Mouse (Mus musculus) kidney, embryonic 14.5 days (tissue): ENCODE data around the gene Siah1a. TPM values are rescaled to one million over a fixed set of nuclear protein-coding genes. Genes with fewer than 3 reads are reported as not detected.

Source experiments
- ATAC-seq: fragments of 200-750 bp; cut with Nextera tagmentation; 2 replicates; pipeline ENCODE4 v1.8.0; 2017; ENCODE audit warnings: moderate number of reproducible peaks, mild to moderate bottlenecking, moderate TSS enrichment, moderate library complexity; ENCODE audit not compliant: low FRiP score, low TSS enrichment
- H3K27ac ChIP-seq: fragments of 300-500 bp; sonication (generic); 2 replicates; pipeline ENCODE4 v1.5.1; 2014; ENCODE audit warnings: low read depth, mild to moderate bottlenecking, low read length, moderate library complexity, mixed read lengths
- H3K27me3 ChIP-seq: fragments of 300-500 bp; sonication (generic); 2 replicates; pipeline ENCODE4 v1.6.1; 2014; ENCODE audit warnings: mild to moderate bottlenecking, low read length; ENCODE audit not compliant: control insufficient read depth, insufficient read depth
- H3K36me3 ChIP-seq: fragments of 300-500 bp; sonication (generic); 2 replicates; pipeline ENCODE4 v1.6.1; 2014; ENCODE audit warnings: low read length, mixed read lengths; ENCODE audit not compliant: control insufficient read depth, insufficient read depth
- H3K4me1 ChIP-seq: fragments of 300-500 bp; sonication (generic); 2 replicates; pipeline ENCODE4 v1.6.1; 2014; ENCODE audit warnings: low read length, mixed read lengths; ENCODE audit not compliant: control insufficient read depth, insufficient read depth
- H3K4me2 ChIP-seq: fragments of 300-500 bp; sonication (generic); replicated peaks from 2 replicates; pipeline ENCODE4 v1.6.1; 2014; ENCODE audit warnings: low read depth, mild to moderate bottlenecking, low read length
- H3K4me3 ChIP-seq: fragments of 300-500 bp; sonication (generic); 2 replicates; pipeline ENCODE4 v1.5.1; 2014; ENCODE audit warnings: mild to moderate bottlenecking, low read length
- H3K9ac ChIP-seq: fragments of 300-500 bp; sonication (generic); 2 replicates; pipeline ENCODE4 v1.6.1; 2014; ENCODE audit warnings: low read depth, mild to moderate bottlenecking, low read length, moderate library complexity
- H3K9me3 ChIP-seq: fragments of 300-500 bp; sonication (generic); 2 replicates; pipeline ENCODE4 v1.6.1; 2016; ENCODE audit warnings: low read length; ENCODE audit not compliant: control insufficient read depth
- WGBS: fragments of 180-500 bp; shearing (Covaris S2); extraction: QIAGEN DNeasy Blood & Tissue Kit; methylation state at CpG from one replicate; pipeline ENCODE4 v1.1.7; 2014; 5-methylcytosine and 5-hydroxymethylcytosine counted together
- polyA plus RNA-seq: library from polyadenylated mRNA; unstranded; fragments of >200 nt; fragmentation: Nextera tagmentation; extraction: Ambion mirVana; gene quantifications from 2 replicates; pipeline ENCODE4 v1.2.1, GENCODE M21; 2014

Gene Siah1a
- polyA plus RNA-seq, 1 experiment from 2014 or later = 54.0 TPM

- Histone ChIP-seq H3K4me3 (no peak overlapping the region), H3K4me2 (no peak overlapping the region), H3K27ac (no peak overlapping the region), H3K36me3 (no peaks in the 10 kb centered on the region), H3K4me1 (no peaks in the 10 kb centered on the region), H3K9ac (no peak overlapping the region), H3K9me3 (no peaks in the 10 kb centered on the region), H3K27me3 (no peaks in the 10 kb centered on the region)
- ATAC-seq = no peak
- WGBS = 72% methylated on average over 5 of the region's 5 CpGs
Measured at GRCm38 (mm10) chr8:86768499-86768898, 22.8 kb upstream of the Siah1a start.

DNA sequence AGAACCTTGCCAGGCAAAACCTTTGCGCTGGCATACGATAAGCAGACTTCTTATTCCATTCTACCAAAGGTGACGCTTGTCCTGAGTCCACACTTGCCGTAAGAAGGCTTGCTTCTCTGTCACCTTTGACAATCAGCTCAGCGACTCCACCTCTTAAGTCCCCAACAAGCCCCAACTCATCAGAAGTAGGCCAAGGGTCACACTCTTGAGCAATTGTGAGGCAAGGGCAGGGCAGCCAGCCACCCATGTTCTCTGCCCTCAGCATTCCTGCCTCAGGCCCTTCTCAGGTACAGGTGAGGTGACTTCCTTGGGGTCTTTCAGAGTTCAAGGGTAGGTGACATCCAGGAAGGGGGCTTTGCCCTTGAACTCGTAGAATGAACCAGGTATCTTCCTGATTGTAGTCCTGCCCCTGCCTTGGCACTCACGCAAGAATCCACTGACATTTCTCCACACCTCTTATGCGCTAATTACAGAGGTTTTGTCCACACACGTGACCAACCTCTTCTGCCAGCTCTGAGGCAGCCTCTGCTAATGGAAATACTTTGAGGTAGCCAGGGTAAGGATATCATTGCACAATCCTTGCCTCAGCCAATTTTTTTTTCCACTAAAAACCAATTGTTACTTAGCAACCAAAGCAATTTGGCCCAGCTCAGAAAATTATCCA is 20.9 kb upstream of the Siah1a start:
- Histone ChIP-seq H3K9me3 (no peaks in the 10 kb centered on the region), H3K4me3 (no peak overlapping the region), H3K4me1 (no peaks in the 10 kb centered on the region), H3K36me3 (no peaks in the 10 kb centered on the region), H3K4me2 (no peak overlapping the region), H3K27ac (no peak overlapping the region), H3K9ac (no peak overlapping the region), H3K27me3 (no peaks in the 10 kb centered on the region)
- 85% methylated on average over 9 of the region's 9 CpGs for WGBS
- ATAC-seq = no peak

DNA sequence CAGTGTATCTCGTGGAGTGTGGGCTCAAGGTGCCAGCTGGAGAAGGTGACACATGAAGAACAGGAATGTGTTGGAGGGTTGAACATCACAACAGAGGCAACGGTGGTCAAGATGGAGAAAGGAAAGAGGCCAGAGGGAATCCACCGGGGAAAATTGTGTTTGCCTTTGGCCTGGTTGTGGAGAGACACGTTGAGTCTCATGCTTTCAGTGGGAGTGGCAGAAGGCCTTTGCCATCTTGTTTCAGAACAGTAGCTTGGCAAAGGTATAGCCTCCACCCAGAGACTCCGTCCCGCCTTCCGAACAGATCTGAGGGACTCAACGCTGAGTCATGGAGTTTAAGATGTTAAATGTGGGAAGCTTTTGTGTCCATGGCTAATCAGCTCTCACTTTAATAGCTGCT is 19.9 kb upstream of the Siah1a start:
- WGBS = 92% methylated on average over 8 of the region's 8 CpGs
- Histone ChIP-seq H3K4me3 (no peak overlapping the region), H3K9ac (no peak overlapping the region), H3K27ac (no peak overlapping the region), H3K9me3 (no peaks in the 10 kb centered on the region), H3K27me3 (no peaks in the 10 kb centered on the region), H3K36me3 (no peaks in the 10 kb centered on the region), H3K4me2 (no peak overlapping the region), H3K4me1 (no peaks in the 10 kb centered on the region)
- no peak for ATAC-seq

DNA sequence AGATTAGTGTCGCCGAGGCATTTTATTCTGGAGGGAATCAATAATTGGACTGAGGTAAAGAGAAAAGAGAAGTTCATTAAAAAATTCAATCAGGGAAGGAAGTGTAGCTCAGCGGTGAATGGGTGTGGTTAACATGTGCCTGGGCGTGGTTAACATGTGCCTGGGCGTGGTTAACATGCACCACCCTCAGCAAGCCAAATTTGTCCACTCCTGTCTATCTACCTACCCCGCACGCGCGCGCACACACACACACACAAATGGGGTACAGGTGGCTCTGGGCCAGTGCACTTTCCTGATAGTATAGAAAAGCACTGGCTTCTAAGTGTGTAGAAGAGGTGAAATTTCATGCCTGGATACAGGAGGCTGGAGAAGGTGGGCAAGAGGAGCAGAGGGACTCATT is 19.4 kb upstream of the Siah1a start:
- H3K36me3 ChIP-seq = no peaks in the 10 kb centered on the region
- ATAC-seq = no peak
- H3K4me2 ChIP-seq = no peak overlapping the region
- H3K4me1 ChIP-seq = no peaks in the 10 kb centered on the region
- no peak overlapping the region for H3K27ac ChIP-seq
- H3K4me3 ChIP-seq = no peak overlapping the region
- no peaks in the 10 kb centered on the region for H3K9me3 ChIP-seq
- WGBS = 89% methylated on average over 10 of the region's 10 CpGs
- H3K27me3 ChIP-seq = no peaks in the 10 kb centered on the region
- no peak overlapping the region for H3K9ac ChIP-seq

DNA sequence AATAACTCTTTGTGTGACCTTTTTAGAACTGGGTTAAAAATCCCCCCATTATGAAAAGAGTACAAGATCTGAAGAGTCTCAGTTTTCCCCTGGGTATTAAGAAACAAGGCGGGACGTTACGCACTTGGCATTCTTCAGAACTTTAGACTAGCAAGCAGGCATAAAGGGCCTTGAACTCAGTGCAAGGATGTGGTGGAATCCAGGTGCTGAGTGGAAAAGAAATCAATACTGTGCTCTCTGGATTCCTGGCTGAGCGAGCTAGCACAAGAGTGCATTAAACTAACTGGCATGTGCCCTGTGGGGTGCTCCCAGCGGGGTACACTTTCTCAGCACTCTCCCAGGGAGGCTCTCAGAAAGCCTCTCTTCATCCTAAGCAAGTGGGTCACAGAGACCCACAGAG is 17.1 kb upstream of the Siah1a start:
- WGBS = 72% methylated on average over 5 of the region's 5 CpGs
- no peaks in the 10 kb centered on the region for H3K4me1 ChIP-seq
- no peak overlapping the region for H3K9ac ChIP-seq
- no peak overlapping the region for H3K4me2 ChIP-seq
- H3K4me3 ChIP-seq = no peak overlapping the region
- H3K27ac ChIP-seq = no peak overlapping the region
- no peaks in the 10 kb centered on the region for H3K36me3 ChIP-seq
- H3K9me3 ChIP-seq = no peaks in the 10 kb centered on the region
- no peaks in the 10 kb centered on the region for H3K27me3 ChIP-seq
- no peak for ATAC-seq

DNA sequence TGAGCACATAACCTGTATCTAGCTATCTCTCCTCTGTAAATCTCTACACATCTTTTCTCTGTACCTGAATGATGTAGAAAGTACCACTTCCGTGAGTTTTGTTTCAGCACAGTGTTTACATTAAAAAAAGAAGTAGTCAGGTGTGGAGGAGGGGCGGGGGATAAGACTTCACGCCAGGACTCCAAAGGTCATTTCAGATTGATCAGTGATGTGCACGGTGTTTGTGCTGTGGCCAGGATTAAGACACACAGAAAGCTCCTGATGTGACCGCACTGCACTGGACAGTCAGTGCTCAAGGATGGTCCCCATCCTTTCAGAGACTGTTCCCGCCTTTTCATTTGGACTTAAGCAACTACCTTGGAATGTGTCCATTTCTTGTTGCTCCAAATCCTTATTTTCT is 15.0 kb upstream of the Siah1a start:
- Histone ChIP-seq H3K9ac (no peak overlapping the region), H3K27ac (no peak overlapping the region)
- WGBS = 77% methylated on average over 6 of the region's 6 CpGs

GRCm38 (mm10) chr8:86759090-86759491 is 13.4 kb upstream of the Siah1a start:
- no peak overlapping the region for H3K4me2 ChIP-seq
- no peak for ATAC-seq
- no peak overlapping the region for H3K27ac ChIP-seq
- H3K27me3 ChIP-seq = no peaks in the 10 kb centered on the region
- 62% methylated on average over 4 of the region's 4 CpGs for WGBS
- H3K9ac ChIP-seq = no peak overlapping the region
- no peak overlapping the region for H3K4me3 ChIP-seq
- H3K9me3 ChIP-seq = no peaks in the 10 kb centered on the region
- no peaks in the 10 kb centered on the region for H3K36me3 ChIP-seq
- no peaks in the 10 kb centered on the region for H3K4me1 ChIP-seq

More for the DNA sequence above, 15.0 kb upstream of the Siah1a start:
- Histone ChIP-seq H3K36me3 (no peaks in the 10 kb centered on the region), H3K9me3 (no peaks in the 10 kb centered on the region), H3K4me1 (no peaks in the 10 kb centered on the region), H3K27me3 (no peaks in the 10 kb centered on the region), H3K4me3 (no peak overlapping the region), H3K4me2 (no peak overlapping the region)
- ATAC-seq = no peak

GRCm38 (mm10) chr8:86758651-86759050 is 12.9 kb upstream of the Siah1a start:
- Histone ChIP-seq H3K4me3 (no peak overlapping the region), H3K36me3 (no peaks in the 10 kb centered on the region), H3K9ac (no peak overlapping the region), H3K27ac (no peak overlapping the region), H3K9me3 (no peaks in the 10 kb centered on the region), H3K4me1 (no peaks in the 10 kb centered on the region), H3K27me3 (no peaks in the 10 kb centered on the region), H3K4me2 (no peak overlapping the region)
- no peak for ATAC-seq
- 87% methylated on average over 3 of the region's 3 CpGs for WGBS

- 24% methylated on average over 23 of the region's 23 CpGs for WGBS
- Histone ChIP-seq H3K4me2 (0 out of 2 replicates have a peak overlapping the region, but pooled peaks have one; percentile 15), H3K27me3 (no peaks in the 10 kb centered on the region), H3K36me3 (no peaks in the 10 kb centered on the region), H3K4me1 (no peaks in the 10 kb centered on the region), H3K9me3 (no peaks in the 10 kb centered on the region), H3K27ac (no peak overlapping the region), H3K9ac (no peak overlapping the region), H3K4me3 (no peak overlapping the region)
- no peak for ATAC-seq
Measured at GRCm38 (mm10) chr8:86756948-86757733, 11.4 kb upstream of the Siah1a start.
